Mouse (Mus musculus): ENCODE results near the gene Ice2. TPM values are rescaled to one million over a fixed set of nuclear protein-coding genes. Genes with fewer than 3 reads are reported as not detected.
A peak's percentile ranks its signal among the peaks of the same experiment; 100 is the strongest.

The Ice2 gene
- polyA plus RNA-seq, 1 experiment from 2014 or later: 22.2 TPM

GRCm38 (mm10) chr9:69453901-69454666 lies 56.4 kb downstream of the Ice2 start:
- Histone ChIP-seq H3K36me3 (peaks cover 4% of the 10 kb centered on the region; the same call in 1 of the 2 replicates), H3K4me2 (replicated peaks) (peak overlapping the region; percentile 73), H3K27me3 (no peaks in the 10 kb centered on the region), H3K4me1 (peaks cover 63% of the 10 kb centered on the region), H3K4me3 (peak overlapping the region; percentile 74), H3K9ac (peak overlapping the region; percentile 88), H3K27ac (peak overlapping the region; percentile 96), H3K9me3 (no peaks in the 10 kb centered on the region)
- WGBS: 6% methylated on average over 32 of the region's 32 CpGs
- ATAC-seq (ENCODE audit: low FRiP score, low read depth): peak; percentile 7; the same call in 1 of the 2 replicates

GRCm38 (mm10) chr9:69454691-69455090 lies 57.0 kb downstream of the Ice2 start:
- peak overlapping the region; percentile 83; the same call in 1 of the 2 replicates for H3K27ac ChIP-seq
- H3K4me2 ChIP-seq (replicated peaks): peak overlapping the region; percentile 73
- H3K9ac ChIP-seq: peak overlapping the region; percentile 88
- H3K9me3 ChIP-seq: no peaks in the 10 kb centered on the region
- no peak for ATAC-seq (ENCODE audit: low FRiP score, low read depth)
- H3K36me3 ChIP-seq: peaks cover 4% of the 10 kb centered on the region; the same call in 1 of the 2 replicates
- no peaks in the 10 kb centered on the region for H3K27me3 ChIP-seq
- H3K4me1 ChIP-seq: peaks cover 69% of the 10 kb centered on the region
- H3K4me3 ChIP-seq: peak overlapping the region; percentile 74
- WGBS: 36% methylated on average over 4 of the region's 4 CpGs

GRCm38 (mm10) chr9:69455391-69455790 lies 57.7 kb downstream of the Ice2 start:
- no peaks in the 10 kb centered on the region for H3K9me3 ChIP-seq
- 71% methylated on average over 4 of the region's 4 CpGs for WGBS
- peak overlapping the region; percentile 83 for H3K27ac ChIP-seq
- H3K27me3 ChIP-seq: no peaks in the 10 kb centered on the region
- no peak for ATAC-seq (ENCODE audit: low FRiP score, low read depth)
- H3K4me1 ChIP-seq: peaks cover 76% of the 10 kb centered on the region
- H3K4me3 ChIP-seq: peak overlapping the region; percentile 74
- peak overlapping the region; percentile 27; the same call in 1 of the 2 replicates for H3K9ac ChIP-seq
- H3K4me2 ChIP-seq (replicated peaks): peak overlapping the region; percentile 73
- peaks cover 4% of the 10 kb centered on the region; the same call in 1 of the 2 replicates for H3K36me3 ChIP-seq

- Histone ChIP-seq H3K4me2 (replicated peaks) (peak overlapping the region; percentile 73), H3K4me3 (no peak overlapping the region), H3K9me3 (no peaks in the 10 kb centered on the region), H3K27me3 (no peaks in the 10 kb centered on the region), H3K27ac (peak overlapping the region; percentile 91), H3K9ac (no peak overlapping the region), H3K4me1 (peaks cover 78% of the 10 kb centered on the region), H3K36me3 (peaks cover 4% of the 10 kb centered on the region; the same call in 1 of the 2 replicates)
- ATAC-seq (ENCODE audit: low FRiP score, low read depth): no peak
- 69% methylated on average over 15 of the region's 15 CpGs for WGBS
Observed at GRCm38 (mm10) chr9:69456406-69457075, 58.8 kb downstream of the Ice2 start.

- H3K4me2 ChIP-seq (replicated peaks): peak overlapping the region; percentile 73
- no peak for ATAC-seq (ENCODE audit: low FRiP score, low read depth)
- H3K27ac ChIP-seq: peak overlapping the region; percentile 91
- H3K4me3 ChIP-seq: peak overlapping the region; percentile 11; the same call in 1 of the 2 replicates
- H3K4me1 ChIP-seq: peaks cover 75% of the 10 kb centered on the region
- H3K9me3 ChIP-seq: no peaks in the 10 kb centered on the region
- H3K27me3 ChIP-seq: no peaks in the 10 kb centered on the region
- no peak overlapping the region for H3K9ac ChIP-seq
- H3K36me3 ChIP-seq: peaks cover 4% of the 10 kb centered on the region; the same call in 1 of the 2 replicates
- 94% methylated on average over 3 of the region's 3 CpGs for WGBS
Observed at GRCm38 (mm10) chr9:69457143-69457542, 59.4 kb downstream of the Ice2 start.

- Histone ChIP-seq H3K9me3 (no peaks in the 10 kb centered on the region), H3K27me3 (no peaks in the 10 kb centered on the region), H3K4me3 (peak overlapping the region; percentile 11; the same call in 1 of the 2 replicates), H3K36me3 (peaks cover 4% of the 10 kb centered on the region; the same call in 1 of the 2 replicates), H3K4me2 (replicated peaks) (peak overlapping the region; percentile 73), H3K4me1 (peaks cover 67% of the 10 kb centered on the region), H3K27ac (peak overlapping the region; percentile 91), H3K9ac (no peak overlapping the region)
- WGBS: 16% methylated on average over 14 of the region's 14 CpGs
- ATAC-seq (ENCODE audit: low FRiP score, low read depth): peak; percentile 29; the same call in 1 of the 2 replicates
Observed at GRCm38 (mm10) chr9:69457747-69458625, 60.3 kb downstream of the Ice2 start.

GRCm38 (mm10) chr9:69458982-69459381 lies 61.3 kb downstream of the Ice2 start:
- Histone ChIP-seq H3K27me3 (no peaks in the 10 kb centered on the region), H3K9me3 (no peaks in the 10 kb centered on the region), H3K27ac (peak overlapping the region; percentile 91), H3K4me1 (peaks cover 68% of the 10 kb centered on the region), H3K36me3 (peaks cover 4% of the 10 kb centered on the region; the same call in 1 of the 2 replicates), H3K4me3 (0 out of 2 replicates have a peak overlapping the region, but pooled peaks have one; percentile 1), H3K9ac (no peak overlapping the region), H3K4me2 (replicated peaks) (peak overlapping the region; percentile 73)
- peak; percentile 86 for ATAC-seq (ENCODE audit: low FRiP score, low read depth)
- 6% methylated on average over 2 of the region's 2 CpGs for WGBS

- 79% methylated on average over 7 of the region's 7 CpGs for WGBS
- Histone ChIP-seq H3K4me2 (replicated peaks) (no peak overlapping the region), H3K27ac (peak overlapping the region; percentile 91), H3K9me3 (no peaks in the 10 kb centered on the region), H3K36me3 (peaks cover 4% of the 10 kb centered on the region; the same call in 1 of the 2 replicates), H3K27me3 (no peaks in the 10 kb centered on the region), H3K4me3 (no peak overlapping the region), H3K9ac (no peak overlapping the region), H3K4me1 (peaks cover 62% of the 10 kb centered on the region)
- no peak for ATAC-seq (ENCODE audit: low FRiP score, low read depth)
Observed at GRCm38 (mm10) chr9:69459876-69460275, 62.2 kb downstream of the Ice2 start.

- no peak for ATAC-seq (ENCODE audit: low FRiP score, low read depth)
- no peaks in the 10 kb centered on the region for H3K9me3 ChIP-seq
- no peak overlapping the region for H3K9ac ChIP-seq
- H3K27ac ChIP-seq: no peak overlapping the region
- no peak overlapping the region for H3K4me2 ChIP-seq (replicated peaks)
- H3K4me3 ChIP-seq: no peak overlapping the region
- H3K36me3 ChIP-seq: peaks cover 23% of the 10 kb centered on the region
- H3K27me3 ChIP-seq: no peaks in the 10 kb centered on the region
- WGBS: 85% methylated on average over 2 of the region's 2 CpGs
- peaks cover 53% of the 10 kb centered on the region for H3K4me1 ChIP-seq
Observed at GRCm38 (mm10) chr9:69463046-69463445, 65.3 kb downstream of the Ice2 start.

GRCm38 (mm10) chr9:69464109-69464756 lies 66.5 kb downstream of the Ice2 start:
- WGBS: 71% methylated on average over 6 of the region's 6 CpGs
- H3K4me2 ChIP-seq (replicated peaks): no peak overlapping the region
- no peak for ATAC-seq (ENCODE audit: low FRiP score, low read depth)
- H3K9me3 ChIP-seq: no peaks in the 10 kb centered on the region
- H3K27ac ChIP-seq: no peak overlapping the region
- H3K9ac ChIP-seq: no peak overlapping the region
- no peak overlapping the region for H3K4me3 ChIP-seq
- H3K36me3 ChIP-seq: peaks cover 24% of the 10 kb centered on the region
- peaks cover 51% of the 10 kb centered on the region for H3K4me1 ChIP-seq
- no peaks in the 10 kb centered on the region for H3K27me3 ChIP-seq

GRCm38 (mm10) chr9:69466098-69466497 lies 68.4 kb downstream of the Ice2 start:
- H3K9ac ChIP-seq: no peak overlapping the region
- no peak overlapping the region for H3K4me2 ChIP-seq (replicated peaks)
- no peak for ATAC-seq (ENCODE audit: low FRiP score, low read depth)
- no peak overlapping the region; the same call in 1 of the 2 replicates for H3K27ac ChIP-seq
- no peak overlapping the region for H3K4me3 ChIP-seq
- H3K4me1 ChIP-seq: peaks cover 56% of the 10 kb centered on the region
- WGBS: 72% methylated on average over 4 of the region's 4 CpGs
- H3K27me3 ChIP-seq: no peaks in the 10 kb centered on the region
- no peaks in the 10 kb centered on the region for H3K9me3 ChIP-seq
- peaks cover 28% of the 10 kb centered on the region for H3K36me3 ChIP-seq

All from limb, embryonic 13.5 days (tissue).